Mouse (Mus musculus) neural tube, embryonic 14.5 days (tissue): ENCODE measurements around the gene Atg7. TPM values are rescaled to one million over a fixed set of nuclear protein-coding genes. Genes with fewer than 3 reads are reported as not detected.

Source experiments
- ATAC-seq: fragments of 200-750 bp; cut with Nextera tagmentation; 2 replicates; pipeline ENCODE4 v1.8.0; 2017; ENCODE audit warnings: low read depth, mild to moderate bottlenecking, moderate TSS enrichment, moderate library complexity
- H3K27ac ChIP-seq: fragments of 300-500 bp; sonication (generic); 2 replicates; pipeline ENCODE4 v1.5.1; 2014; ENCODE audit warnings: low read depth, mild to moderate bottlenecking, control low read depth, low read length, moderate library complexity, mixed read lengths
- H3K27me3 ChIP-seq: fragments of 300-500 bp; sonication (generic); 2 replicates; pipeline ENCODE4 v1.6.1; 2014; ENCODE audit warnings: low read length; ENCODE audit not compliant: control insufficient read depth, insufficient read depth
- H3K36me3 ChIP-seq: fragments of 300-500 bp; sonication (generic); 2 replicates; pipeline ENCODE4 v1.6.1; 2014; ENCODE audit warnings: low read length, mixed read lengths; ENCODE audit not compliant: control insufficient read depth, insufficient read depth
- H3K4me1 ChIP-seq: fragments of 300-500 bp; sonication (generic); 2 replicates; pipeline ENCODE4 v1.6.1; 2014; ENCODE audit warnings: low read length; ENCODE audit not compliant: control insufficient read depth, insufficient read depth
- H3K4me2 ChIP-seq: fragments of 300-500 bp; sonication (generic); 2 replicates; pipeline ENCODE4 v1.6.1; 2014; ENCODE audit warnings: mild to moderate bottlenecking, low read depth, low read length, control low read depth
- H3K4me3 ChIP-seq: fragments of 300-500 bp; sonication (generic); 2 replicates; pipeline ENCODE4 v1.5.1; 2014; ENCODE audit warnings: low read depth, low read length, control low read depth, mixed read lengths
- H3K9ac ChIP-seq: fragments of 300-500 bp; sonication (generic); replicated peaks from 2 replicates; pipeline ENCODE4 v1.6.1; 2014; ENCODE audit warnings: low read depth, mild to moderate bottlenecking, control low read depth, low read length, mixed read lengths
- H3K9me3 ChIP-seq: fragments of 300-500 bp; sonication (generic); 2 replicates; pipeline ENCODE4 v1.6.1; 2016; ENCODE audit warnings: low read length; ENCODE audit not compliant: control insufficient read depth
- WGBS: fragments of 180-500 bp; shearing (Covaris S2); extraction: QIAGEN DNeasy Blood & Tissue Kit; methylation state at CpG from one replicate; pipeline ENCODE4 v1.1.7; 2014; 5-methylcytosine and 5-hydroxymethylcytosine counted together
- polyA plus RNA-seq: library from polyadenylated mRNA; unstranded; fragments of >200 nt; fragmentation: Nextera tagmentation; extraction: Ambion mirVana; gene quantifications from 2 replicates; pipeline ENCODE4 v1.2.1, GENCODE M21; 2014

Gene Atg7
- polyA plus RNA-seq, 1 experiment from 2014 or later = 15.7 TPM

GRCm38 (mm10) chr6:114875018-114875558 lies 232.2 kb downstream of the Atg7 start:
- peak overlapping the region; percentile 68; the same call in 1 of the 2 replicates for H3K9ac ChIP-seq
- WGBS = under 1% methylated on average over 18 of the region's 18 CpGs
- peak; percentile 87 for ATAC-seq

GRCm38 (mm10) chr6:114876033-114876432 lies 233.1 kb downstream of the Atg7 start:
- Histone ChIP-seq H3K27me3 (no peaks in the 10 kb centered on the region), H3K36me3 (no peaks in the 10 kb centered on the region), H3K4me2 (no peak overlapping the region), H3K4me3 (no peak overlapping the region), H3K9me3 (no peaks in the 10 kb centered on the region), H3K4me1 (peaks cover 64% of the 10 kb centered on the region), H3K9ac (0 out of 2 replicates have a peak overlapping the region, but pooled peaks have one; percentile 25), H3K27ac (peak overlapping the region; percentile 90)
- WGBS = 11% methylated on average over 4 of the region's 4 CpGs
- no peak for ATAC-seq

More at GRCm38 (mm10) chr6:114875018-114875558, 232.2 kb downstream of the Atg7 start:
- Histone ChIP-seq H3K4me2 (peak overlapping the region; percentile 70), H3K4me3 (peak overlapping the region; percentile 33), H3K36me3 (no peaks in the 10 kb centered on the region), H3K27ac (peak overlapping the region; percentile 90), H3K9me3 (no peaks in the 10 kb centered on the region), H3K4me1 (peaks cover 59% of the 10 kb centered on the region), H3K27me3 (no peaks in the 10 kb centered on the region)

GRCm38 (mm10) chr6:114876546-114876945 lies 233.6 kb downstream of the Atg7 start:
- H3K9me3 ChIP-seq = no peaks in the 10 kb centered on the region
- no peak overlapping the region for H3K9ac ChIP-seq
- peak overlapping the region; percentile 90 for H3K27ac ChIP-seq
- no peaks in the 10 kb centered on the region for H3K36me3 ChIP-seq
- peaks cover 65% of the 10 kb centered on the region for H3K4me1 ChIP-seq
- H3K4me3 ChIP-seq = no peak overlapping the region
- no peak for ATAC-seq
- WGBS = 69% methylated on average over 6 of the region's 6 CpGs
- H3K27me3 ChIP-seq = no peaks in the 10 kb centered on the region
- no peak overlapping the region for H3K4me2 ChIP-seq

GRCm38 (mm10) chr6:114878841-114879520 lies 236.1 kb downstream of the Atg7 start:
- 79% methylated on average over 19 of the region's 19 CpGs for WGBS
- Histone ChIP-seq H3K27ac (no peak overlapping the region), H3K9ac (no peak overlapping the region), H3K9me3 (no peaks in the 10 kb centered on the region), H3K36me3 (no peaks in the 10 kb centered on the region), H3K27me3 (no peaks in the 10 kb centered on the region), H3K4me1 (peaks cover 71% of the 10 kb centered on the region), H3K4me2 (no peak overlapping the region), H3K4me3 (no peak overlapping the region)
- ATAC-seq = no peak

- Histone ChIP-seq H3K4me3 (no peak overlapping the region), H3K4me2 (no peak overlapping the region), H3K36me3 (no peaks in the 10 kb centered on the region), H3K27me3 (no peaks in the 10 kb centered on the region), H3K27ac (no peak overlapping the region), H3K9ac (no peak overlapping the region), H3K9me3 (no peaks in the 10 kb centered on the region), H3K4me1 (peaks cover 55% of the 10 kb centered on the region)
- no peak for ATAC-seq
- 82% methylated on average over 4 of the region's 4 CpGs for WGBS
Measured at GRCm38 (mm10) chr6:114880798-114881197, 237.9 kb downstream of the Atg7 start.

GRCm38 (mm10) chr6:114882212-114882611 lies 239.3 kb downstream of the Atg7 start:
- Histone ChIP-seq H3K27ac (peak overlapping the region; percentile 93), H3K9me3 (no peaks in the 10 kb centered on the region), H3K36me3 (no peaks in the 10 kb centered on the region), H3K27me3 (no peaks in the 10 kb centered on the region), H3K4me2 (no peak overlapping the region; the same call in 1 of the 2 replicates), H3K9ac (peak overlapping the region; percentile 25; the same call in 1 of the 2 replicates), H3K4me1 (peaks cover 42% of the 10 kb centered on the region), H3K4me3 (no peak overlapping the region)
- 42% methylated on average over 5 of the region's 5 CpGs for WGBS
- ATAC-seq = no peak

- Histone ChIP-seq H3K4me1 (peaks cover 42% of the 10 kb centered on the region), H3K27me3 (no peaks in the 10 kb centered on the region), H3K36me3 (no peaks in the 10 kb centered on the region), H3K4me3 (no peak overlapping the region), H3K9ac (peak overlapping the region; percentile 25; the same call in 1 of the 2 replicates), H3K9me3 (no peaks in the 10 kb centered on the region), H3K4me2 (no peak overlapping the region; the same call in 1 of the 2 replicates), H3K27ac (peak overlapping the region; percentile 93)
- ATAC-seq = peak; percentile 24; the same call in 1 of the 2 replicates
- 12% methylated on average over 7 of the region's 7 CpGs for WGBS
Measured at GRCm38 (mm10) chr6:114882675-114883074, 239.8 kb downstream of the Atg7 start.

GRCm38 (mm10) chr6:114883261-114883740 lies 240.4 kb downstream of the Atg7 start:
- no peaks in the 10 kb centered on the region for H3K36me3 ChIP-seq
- peaks cover 42% of the 10 kb centered on the region for H3K4me1 ChIP-seq
- no peaks in the 10 kb centered on the region for H3K9me3 ChIP-seq
- H3K27me3 ChIP-seq = no peaks in the 10 kb centered on the region
- WGBS = 3% methylated on average over 9 of the region's 9 CpGs
- H3K9ac ChIP-seq = peak overlapping the region; percentile 25; the same call in 1 of the 2 replicates
- H3K4me2 ChIP-seq = peak overlapping the region; percentile 0; the same call in 1 of the 2 replicates
- peak; percentile 86 for ATAC-seq
- no peak overlapping the region for H3K4me3 ChIP-seq
- peak overlapping the region; percentile 93 for H3K27ac ChIP-seq

- no peaks in the 10 kb centered on the region for H3K9me3 ChIP-seq
- no peak overlapping the region for H3K27ac ChIP-seq
- H3K36me3 ChIP-seq = no peaks in the 10 kb centered on the region
- no peaks in the 10 kb centered on the region for H3K27me3 ChIP-seq
- H3K4me3 ChIP-seq = no peak overlapping the region
- no peak overlapping the region for H3K4me2 ChIP-seq
- no peak for ATAC-seq
- no peak overlapping the region for H3K9ac ChIP-seq
- H3K4me1 ChIP-seq = peaks cover 35% of the 10 kb centered on the region
- 78% methylated on average over 5 of the region's 5 CpGs for WGBS
Measured at GRCm38 (mm10) chr6:114885129-114885528, 242.2 kb downstream of the Atg7 start.
